Mouse (Mus musculus) C2C12 (cell line): ENCODE results near the gene Syne1. TPM values are rescaled to one million over a fixed set of nuclear protein-coding genes. Genes with fewer than 3 reads are reported as not detected.

ENCODE experiments used
- H3K27me3 ChIP-seq: one replicate; pipeline ENCODE4 v1.6.1; 2011; ENCODE audit not compliant: control insufficient read depth, insufficient read depth, insufficient read length
- H3K36me3 ChIP-seq: one replicate; pipeline ENCODE4 v1.6.1; 2011; ENCODE audit not compliant: control insufficient read depth, insufficient read depth
- H3K4me3 ChIP-seq: one replicate; pipeline ENCODE4 v1.5.1; 2011; ENCODE audit warnings: mild to moderate bottlenecking, control low read depth; ENCODE audit not compliant: poor library complexity, insufficient read depth, severe bottlenecking
- H3K79me2 ChIP-seq: one replicate; pipeline ENCODE4 v1.6.1; 2011; ENCODE audit not compliant: control insufficient read depth, insufficient read depth
- H3K79me3 ChIP-seq: one replicate; pipeline ENCODE4 v1.6.1; 2011; ENCODE audit warnings: low read depth, control low read depth
- H3ac ChIP-seq: one replicate; pipeline ENCODE3; 2011; ENCODE audit warnings: low read depth; ENCODE audit not compliant: control insufficient read depth, insufficient read length
- CEBPB ChIP-seq: IDR thresholded peaks from one replicate; pipeline ENCODE4 v1.6.1; 2011; ENCODE audit warnings: low read depth, mild to moderate bottlenecking, control low read depth, moderate library complexity
- CTCF ChIP-seq: IDR thresholded peaks from one replicate; pipeline ENCODE4 v1.5.1; 2011; ENCODE audit not compliant: control insufficient read depth, insufficient read depth, insufficient read length
- FOSL1 ChIP-seq: IDR thresholded peaks from one replicate; pipeline ENCODE4 v1.8.0; 2011; ENCODE audit warnings: mild to moderate bottlenecking, low read length; ENCODE audit not compliant: poor library complexity, insufficient read depth, severe bottlenecking
- MAX ChIP-seq: IDR thresholded peaks from one replicate; pipeline ENCODE4 v1.6.1; 2011; ENCODE audit warnings: mild to moderate bottlenecking, control low read depth
- MYOD1 ChIP-seq: IDR thresholded peaks from one replicate; pipeline ENCODE4 v1.6.1; 2011; ENCODE audit warnings: low read depth; ENCODE audit not compliant: control insufficient read depth, insufficient read length
- MYOG ChIP-seq: IDR thresholded peaks from one replicate; pipeline ENCODE4 v1.6.1; 2011; ENCODE audit not compliant: control insufficient read depth, insufficient read length; ENCODE audit errors: extremely low read depth
- USF1 ChIP-seq: IDR thresholded peaks from one replicate; pipeline ENCODE4 v1.6.1; 2011; ENCODE audit warnings: low read depth, mild to moderate bottlenecking, control low read depth, moderate library complexity
- polyA plus RNA-seq: library from polyadenylated mRNA; unstranded; fragments of >200 nt; fragmentation: generic; extraction: Trizol; gene quantifications from one replicate; pipeline ENCODE4 v1.2.1, GENCODE M21; 2012; ENCODE audit warnings: missing spikeins

Gene Syne1
- polyA plus RNA-seq, 1 experiment: 4.1 TPM

DNA sequence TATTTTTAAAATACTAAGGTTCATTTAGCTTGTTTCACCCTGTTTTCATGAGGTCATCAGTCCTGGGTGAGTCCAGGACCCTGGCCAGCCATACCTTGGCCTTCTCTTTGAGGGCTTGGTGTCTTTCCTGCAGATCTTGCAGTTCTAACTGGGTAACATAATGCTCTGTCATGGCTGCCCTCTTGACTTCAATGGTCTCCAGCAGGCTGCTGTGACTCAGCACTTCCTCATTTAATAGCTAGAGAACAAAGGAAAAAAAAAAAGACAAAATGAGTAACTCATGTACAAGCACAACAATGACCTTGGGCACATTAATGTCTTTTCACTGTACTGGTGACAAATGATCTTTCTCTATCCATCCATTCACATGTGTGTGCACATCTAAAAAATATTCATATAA, 294.6 kb downstream of the Syne1 start:
- Histone ChIP-seq H3K27me3 (no peaks in the 10 kb centered on the region), H3K4me3 (no peak overlapping the region), H3K79me2 (no peaks in the 10 kb centered on the region), H3ac (no peak overlapping the region), H3K79me3 (no peaks in the 10 kb centered on the region), H3K36me3 (no peaks in the 10 kb centered on the region)
- no peak for TF ChIP-seq MYOG
- no peak for TF ChIP-seq CTCF
- TF ChIP-seq CEBPB: no peak
- no peak for TF ChIP-seq MAX
- TF ChIP-seq MYOD1: no peak
- TF ChIP-seq FOSL1: no peak
- TF ChIP-seq USF1: no peak

DNA sequence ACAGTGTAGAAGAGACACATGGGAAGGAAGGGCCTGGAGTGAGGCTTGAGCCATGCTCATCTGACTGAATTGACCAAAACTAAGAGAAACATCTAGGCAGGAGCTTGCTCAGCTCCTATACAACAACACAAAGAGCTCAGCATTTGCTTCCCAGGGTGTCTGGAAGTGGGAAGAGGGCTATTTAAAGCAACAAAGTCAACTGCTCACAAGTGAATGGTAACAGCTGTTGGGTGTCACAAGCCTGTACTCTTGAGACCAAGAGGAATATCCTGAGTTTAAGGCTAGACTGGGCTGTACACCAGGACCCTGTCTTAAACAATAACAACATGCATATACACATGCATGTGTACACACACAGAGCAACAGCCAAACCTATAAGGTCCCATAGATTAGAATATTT, 297.5 kb downstream of the Syne1 start:
- no peak for TF ChIP-seq MYOG
- no peak for TF ChIP-seq CEBPB
- no peak for TF ChIP-seq MAX
- no peak for TF ChIP-seq MYOD1
- Histone ChIP-seq H3ac (no peak overlapping the region), H3K79me2 (no peaks in the 10 kb centered on the region), H3K36me3 (no peaks in the 10 kb centered on the region), H3K4me3 (no peak overlapping the region), H3K79me3 (no peaks in the 10 kb centered on the region), H3K27me3 (no peaks in the 10 kb centered on the region)

DNA sequence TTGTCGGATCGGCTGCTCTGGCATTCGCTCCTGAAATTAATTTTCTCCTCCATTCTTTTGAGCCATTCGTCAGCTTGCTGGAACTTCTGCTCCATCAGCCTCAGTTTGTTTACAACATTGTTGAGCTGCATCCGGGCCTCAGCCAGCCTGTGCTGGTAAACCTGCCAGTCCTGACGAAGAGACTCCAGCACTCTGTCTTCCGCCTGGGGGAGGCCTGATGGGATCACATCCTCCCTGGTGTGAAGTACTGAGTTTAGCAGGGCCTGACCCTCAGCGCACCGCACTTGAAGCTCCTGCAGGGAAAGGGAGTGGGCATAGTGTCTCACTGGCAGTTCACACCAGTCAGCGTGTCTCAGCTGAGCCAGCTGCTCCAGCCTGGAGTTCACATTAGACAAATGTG, 300.6 kb downstream of the Syne1 start:
- no peaks in the 10 kb centered on the region for H3K36me3 ChIP-seq
- H3K4me3 ChIP-seq: no peak overlapping the region
- no peaks in the 10 kb centered on the region for H3K79me2 ChIP-seq
- no peaks in the 10 kb centered on the region for H3K27me3 ChIP-seq
- TF ChIP-seq CEBPB: no peak
- TF ChIP-seq MYOD1: no peak
- TF ChIP-seq MAX: no peak
- TF ChIP-seq FOSL1: no peak
- no peak for TF ChIP-seq MYOG
- TF ChIP-seq CTCF: no peak
- TF ChIP-seq USF1: no peak
- no peaks in the 10 kb centered on the region for H3K79me3 ChIP-seq
- H3ac ChIP-seq: no peak overlapping the region

DNA sequence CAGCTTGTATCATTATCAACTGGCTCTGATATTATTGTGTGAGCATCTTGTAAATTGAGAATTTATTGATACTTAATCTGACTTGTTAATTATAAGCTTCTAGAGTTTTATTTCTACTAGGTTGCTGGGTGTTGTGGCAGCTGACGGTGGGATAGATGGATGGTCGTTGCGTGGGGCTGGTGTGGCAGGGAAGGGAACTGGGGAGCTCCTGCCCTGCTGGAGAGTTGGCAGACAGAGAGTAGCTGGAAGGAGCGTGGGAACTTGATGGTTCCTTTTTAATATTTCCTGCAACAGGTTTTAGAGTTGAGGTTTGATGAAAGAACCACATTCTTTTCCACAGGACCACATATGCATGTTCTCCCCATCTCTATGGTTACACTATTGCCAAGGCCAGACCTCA, 311.6 kb downstream of the Syne1 start:
- H3K36me3 ChIP-seq: peaks cover under 1% of the 10 kb centered on the region
- no peak overlapping the region for H3K4me3 ChIP-seq
- no peak for TF ChIP-seq CTCF
- TF ChIP-seq MYOG: no peak
- TF ChIP-seq MYOD1: no peak
- no peak for TF ChIP-seq MAX
- TF ChIP-seq FOSL1: no peak
- no peak for TF ChIP-seq USF1
- TF ChIP-seq CEBPB: no peak
- no peaks in the 10 kb centered on the region for H3K79me3 ChIP-seq
- H3K79me2 ChIP-seq: no peaks in the 10 kb centered on the region
- H3K27me3 ChIP-seq: no peaks in the 10 kb centered on the region
- H3ac ChIP-seq: no peak overlapping the region

DNA sequence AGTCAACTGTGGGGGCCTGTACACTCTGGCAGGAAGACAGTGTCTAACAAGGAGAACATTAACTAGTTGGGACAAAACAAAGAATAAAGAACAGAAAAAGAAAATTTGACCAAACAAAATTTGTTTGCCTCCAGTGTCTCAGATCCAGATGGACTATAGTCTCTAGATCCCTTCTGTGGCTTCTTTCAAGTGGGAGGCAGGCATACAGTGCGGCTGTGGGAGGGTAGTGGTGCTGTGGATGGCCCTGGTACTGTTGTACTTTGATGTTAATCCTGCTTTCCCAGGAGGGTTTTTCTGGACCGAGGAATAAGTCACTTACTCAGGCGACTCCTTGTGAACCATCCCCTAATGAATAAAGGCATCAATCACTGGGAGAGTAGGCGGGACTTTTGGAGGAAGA, 314.4 kb downstream of the Syne1 start:
- TF ChIP-seq CTCF (no peak), FOSL1 (no peak), MYOD1 (no peak), MAX (no peak), MYOG (no peak), USF1 (no peak), CEBPB (no peak)
- Histone ChIP-seq H3K36me3 (peaks cover 3% of the 10 kb centered on the region), H3K27me3 (no peaks in the 10 kb centered on the region), H3ac (no peak overlapping the region), H3K4me3 (no peak overlapping the region), H3K79me3 (no peaks in the 10 kb centered on the region), H3K79me2 (no peaks in the 10 kb centered on the region)

DNA sequence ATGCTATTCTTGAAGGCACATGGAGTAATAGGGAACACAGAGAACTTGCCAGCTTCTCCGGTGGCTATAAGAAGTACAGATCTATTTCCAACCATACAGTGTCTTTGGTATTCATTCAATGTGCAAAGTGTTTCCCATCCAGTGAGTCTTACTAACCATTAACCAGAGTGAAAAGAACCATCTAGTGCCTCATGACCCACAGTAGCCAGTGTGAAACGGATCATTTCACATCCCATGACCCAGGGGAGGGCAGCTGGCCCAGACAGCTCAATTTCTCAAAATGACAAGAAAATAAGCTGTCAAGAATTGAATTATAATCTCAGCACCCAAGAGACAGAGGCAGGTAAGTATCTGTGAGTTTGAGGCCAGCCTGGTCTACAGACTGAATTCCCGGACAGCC, 315.1 kb downstream of the Syne1 start:
- Histone ChIP-seq H3K79me3 (no peaks in the 10 kb centered on the region), H3K79me2 (no peaks in the 10 kb centered on the region), H3K36me3 (peaks cover 3% of the 10 kb centered on the region), H3K27me3 (no peaks in the 10 kb centered on the region), H3K4me3 (no peak overlapping the region), H3ac (no peak overlapping the region)
- TF ChIP-seq USF1: no peak
